Mouse (Mus musculus): ENCODE results near the gene Ankrd55. TPM values are rescaled to one million over a fixed set of nuclear protein-coding genes. Genes with fewer than 3 reads are reported as not detected.

Ankrd55 gene
- polyA plus RNA-seq, 1 experiment from 2014 or later = 11.0 TPM

DNA sequence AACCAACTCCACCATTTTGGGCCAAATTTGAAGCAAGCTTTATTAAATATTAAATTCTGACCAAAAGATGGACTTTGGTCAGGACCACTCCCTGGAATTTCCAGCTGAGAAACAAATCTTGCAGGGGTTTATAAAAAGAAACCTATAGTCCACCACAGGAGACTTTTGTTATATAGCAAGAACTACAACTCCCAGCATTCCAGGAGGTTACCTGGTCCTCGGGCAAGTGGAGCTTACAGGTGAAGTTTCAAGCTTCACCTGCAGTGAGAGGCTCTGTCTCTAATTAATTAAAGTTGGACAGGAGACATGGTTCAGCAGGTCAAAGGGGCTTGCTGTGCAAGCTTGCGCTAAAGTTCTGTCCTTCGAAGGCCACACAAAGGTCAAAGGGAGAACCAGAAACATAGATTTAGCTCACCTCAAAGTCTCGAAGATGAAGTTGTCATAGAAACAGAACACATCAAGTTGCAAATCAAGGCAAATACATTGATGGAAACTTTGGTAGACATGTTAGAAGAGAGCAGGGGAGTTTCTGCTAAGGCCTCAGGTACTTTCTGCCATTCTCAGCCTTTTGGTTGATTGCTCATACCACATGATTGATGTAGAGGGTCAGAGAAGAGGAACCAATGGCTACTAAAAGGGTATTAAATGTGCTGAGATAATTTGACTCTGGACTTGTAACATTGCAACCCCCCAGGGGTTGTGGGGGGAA, 78.2 kb downstream of the Ankrd55 start:
- Histone ChIP-seq H3K27ac (ENCODE audit: low read length) (no peak overlapping the region), H3K4me3 (ENCODE audit: low read depth, low read length) (no peak overlapping the region), H3K36me3 (ENCODE audit: control insufficient read depth, insufficient read depth, low read length) (0 out of 2 replicates have a peak, but pooled peaks cover 3% of the 10 kb centered on the region), H3K27me3 (ENCODE audit: control insufficient read depth, insufficient read depth, low read depth, low read length) (no peaks in the 10 kb centered on the region), H3K4me1 (ENCODE audit: control insufficient read depth, insufficient read depth, low read length) (no peaks in the 10 kb centered on the region), H3K9ac (ENCODE audit: low read depth, low read length) (no peak overlapping the region), H3K9me3 (replicated peaks; ENCODE audit: control insufficient read depth, low read length, poor library complexity, severe bottlenecking) (no peaks in the 10 kb centered on the region), H3K4me2 (ENCODE audit: low read length) (no peak overlapping the region)
- WGBS = 87% methylated on average over 4 of the region's 4 CpGs
- no peak for ATAC-seq

DNA sequence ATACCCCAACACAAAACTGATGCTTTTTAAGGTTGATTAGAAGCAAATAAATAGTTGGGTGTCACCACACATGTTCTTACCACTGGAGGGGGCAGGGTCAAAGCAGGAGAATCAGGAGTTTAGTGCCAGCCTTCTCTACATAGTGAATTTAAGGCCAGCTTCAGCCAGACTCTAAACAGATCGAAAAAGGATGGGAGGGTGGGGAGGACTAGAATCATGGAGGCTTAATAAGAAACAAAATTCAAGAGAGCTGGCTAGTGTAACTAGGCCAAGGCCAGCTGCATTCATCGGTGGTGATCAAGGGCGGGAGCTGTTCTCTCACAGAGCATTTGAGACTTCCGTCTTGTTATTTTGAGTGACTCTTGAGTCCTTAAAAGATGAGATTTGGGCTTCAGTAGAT, 83.5 kb downstream of the Ankrd55 start:
- Histone ChIP-seq H3K9me3 (replicated peaks; ENCODE audit: control insufficient read depth, low read length, poor library complexity, severe bottlenecking) (no peaks in the 10 kb centered on the region), H3K4me1 (ENCODE audit: control insufficient read depth, insufficient read depth, low read length) (0 out of 2 replicates have a peak, but pooled peaks cover 2% of the 10 kb centered on the region), H3K27ac (ENCODE audit: low read length) (no peak overlapping the region), H3K27me3 (ENCODE audit: control insufficient read depth, insufficient read depth, low read depth, low read length) (no peaks in the 10 kb centered on the region), H3K9ac (ENCODE audit: low read depth, low read length) (no peak overlapping the region), H3K36me3 (ENCODE audit: control insufficient read depth, insufficient read depth, low read length) (0 out of 2 replicates have a peak, but pooled peaks cover 3% of the 10 kb centered on the region), H3K4me2 (ENCODE audit: low read length) (no peak overlapping the region), H3K4me3 (ENCODE audit: low read depth, low read length) (no peak overlapping the region)
- no peak for ATAC-seq
- WGBS = 97% methylated on average over 4 of the region's 4 CpGs

DNA sequence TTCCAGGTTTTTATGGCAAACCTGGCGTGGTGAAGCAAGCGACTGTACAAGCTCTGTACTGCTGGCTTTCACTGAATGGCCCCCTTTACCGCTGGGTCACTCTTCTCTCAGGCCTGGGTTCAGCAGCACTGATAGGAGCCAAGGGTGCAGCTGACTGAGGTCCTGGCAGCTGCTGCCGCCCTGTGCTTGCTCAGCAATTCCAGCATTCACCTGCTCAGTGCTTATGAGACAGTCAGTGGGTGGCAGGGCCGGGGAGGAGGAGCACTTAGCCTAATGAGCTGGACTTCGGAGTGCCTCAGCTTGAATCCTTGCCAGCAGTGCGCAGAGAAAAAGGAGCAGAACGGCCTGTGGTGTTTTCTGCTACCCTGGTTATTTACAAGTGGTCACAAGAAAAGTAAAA, 87.5 kb downstream of the Ankrd55 start:
- no peaks in the 10 kb centered on the region for H3K36me3 ChIP-seq (ENCODE audit: control insufficient read depth, insufficient read depth, low read length)
- H3K4me3 ChIP-seq (ENCODE audit: low read depth, low read length) = no peak overlapping the region
- no peak for ATAC-seq
- no peaks in the 10 kb centered on the region for H3K9me3 ChIP-seq (replicated peaks; ENCODE audit: control insufficient read depth, low read length, poor library complexity, severe bottlenecking)
- 0 out of 2 replicates have a peak, but pooled peaks cover 2% of the 10 kb centered on the region for H3K4me1 ChIP-seq (ENCODE audit: control insufficient read depth, insufficient read depth, low read length)
- no peaks in the 10 kb centered on the region for H3K27me3 ChIP-seq (ENCODE audit: control insufficient read depth, insufficient read depth, low read depth, low read length)
- 34% methylated on average over 8 of the region's 8 CpGs for WGBS
- H3K27ac ChIP-seq (ENCODE audit: low read length) = no peak overlapping the region
- H3K9ac ChIP-seq (ENCODE audit: low read depth, low read length) = no peak overlapping the region
- H3K4me2 ChIP-seq (ENCODE audit: low read length) = no peak overlapping the region

DNA sequence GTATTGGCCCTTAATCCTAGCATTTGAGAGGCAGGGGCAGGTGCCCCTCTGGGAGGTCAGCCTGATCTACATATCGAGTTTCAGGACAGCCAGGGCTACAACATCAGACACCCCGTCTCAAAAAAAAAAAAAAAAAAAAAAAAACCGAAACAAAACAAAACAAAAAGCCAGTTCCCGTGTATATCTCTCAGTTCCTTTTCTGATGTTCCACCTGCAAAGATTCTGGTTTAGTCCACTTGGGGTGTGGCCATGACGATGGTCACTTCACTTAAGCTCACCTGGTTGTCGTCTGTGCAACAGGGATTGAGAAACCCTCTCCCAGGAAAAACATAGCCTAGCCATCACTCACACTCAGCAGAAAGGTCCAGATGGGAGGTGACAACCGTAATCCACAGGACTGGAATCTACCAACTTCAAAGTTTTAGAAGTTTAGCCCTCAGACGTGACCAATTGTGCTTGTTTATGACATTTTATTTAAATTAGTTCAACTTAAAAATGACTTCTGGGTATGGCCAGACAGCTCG, 90.6 kb downstream of the Ankrd55 start:
- no peak overlapping the region for H3K27ac ChIP-seq (ENCODE audit: low read length)
- H3K4me1 ChIP-seq (ENCODE audit: control insufficient read depth, insufficient read depth, low read length) = 0 out of 2 replicates have a peak, but pooled peaks cover 2% of the 10 kb centered on the region
- whole genome bisulfite sequencing = 82% methylated on average over 9 of the region's 9 CpGs
- no peak overlapping the region for H3K4me2 ChIP-seq (ENCODE audit: low read length)
- no peak overlapping the region for H3K4me3 ChIP-seq (ENCODE audit: low read depth, low read length)
- no peak overlapping the region for H3K9ac ChIP-seq (ENCODE audit: low read depth, low read length)
- no peaks in the 10 kb centered on the region for H3K27me3 ChIP-seq (ENCODE audit: control insufficient read depth, insufficient read depth, low read depth, low read length)
- no peak for ATAC-seq
- H3K36me3 ChIP-seq (ENCODE audit: control insufficient read depth, insufficient read depth, low read length) = no peaks in the 10 kb centered on the region
- no peaks in the 10 kb centered on the region for H3K9me3 ChIP-seq (replicated peaks; ENCODE audit: control insufficient read depth, low read length, poor library complexity, severe bottlenecking)

DNA sequence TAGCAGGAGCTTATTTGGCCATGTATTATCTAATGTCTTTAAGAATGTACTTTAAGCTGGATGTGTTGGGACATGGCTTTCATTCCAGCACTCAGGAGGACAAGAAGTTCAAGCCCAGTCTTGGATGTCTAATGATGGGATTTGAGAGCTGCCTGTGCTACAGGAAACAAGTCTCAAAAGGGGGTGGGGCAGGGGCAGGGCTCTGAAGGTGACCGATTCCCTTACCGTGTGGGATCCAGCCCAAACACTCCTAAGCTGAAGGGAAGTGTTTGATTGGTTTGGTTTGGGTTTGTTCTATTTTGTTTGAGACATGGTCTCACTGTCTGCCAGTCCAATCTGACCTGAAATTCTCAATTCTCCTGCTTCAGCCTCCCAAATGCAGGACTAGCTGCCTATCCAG, 93.2 kb downstream of the Ankrd55 start:
- ATAC-seq = no peak
- H3K4me2 ChIP-seq (ENCODE audit: low read length) = no peak overlapping the region
- no peak overlapping the region for H3K4me3 ChIP-seq (ENCODE audit: low read depth, low read length)
- no peak overlapping the region for H3K27ac ChIP-seq (ENCODE audit: low read length)
- no peaks in the 10 kb centered on the region for H3K4me1 ChIP-seq (ENCODE audit: control insufficient read depth, insufficient read depth, low read length)
- 93% methylated on average over 2 of the region's 2 CpGs for WGBS
- H3K9me3 ChIP-seq (replicated peaks; ENCODE audit: control insufficient read depth, low read length, poor library complexity, severe bottlenecking) = no peaks in the 10 kb centered on the region
- no peaks in the 10 kb centered on the region for H3K27me3 ChIP-seq (ENCODE audit: control insufficient read depth, insufficient read depth, low read depth, low read length)
- H3K36me3 ChIP-seq (ENCODE audit: control insufficient read depth, insufficient read depth, low read length) = no peaks in the 10 kb centered on the region
- no peak overlapping the region for H3K9ac ChIP-seq (ENCODE audit: low read depth, low read length)

DNA sequence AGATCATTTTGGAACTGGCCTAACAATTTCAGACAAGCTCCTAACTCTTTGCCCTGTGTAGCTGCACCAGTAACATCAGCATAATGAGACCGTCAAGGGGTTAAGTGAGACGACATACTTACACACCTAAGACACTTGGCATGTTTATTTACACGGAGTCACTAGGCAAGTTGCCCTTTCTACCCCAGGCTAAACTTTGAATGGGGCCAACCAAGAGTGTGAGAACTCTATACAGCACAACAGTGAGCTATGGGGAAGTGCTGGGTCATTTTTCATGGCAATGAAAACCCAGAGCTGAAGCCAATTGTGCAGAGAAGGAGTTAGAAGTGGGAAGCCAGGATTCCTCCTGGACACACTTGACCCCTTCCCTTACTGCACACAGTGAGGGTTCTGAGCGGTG, 94.2 kb downstream of the Ankrd55 start:
- Histone ChIP-seq H3K4me2 (ENCODE audit: low read length) (no peak overlapping the region), H3K27ac (ENCODE audit: low read length) (no peak overlapping the region), H3K9ac (ENCODE audit: low read depth, low read length) (no peak overlapping the region), H3K36me3 (ENCODE audit: control insufficient read depth, insufficient read depth, low read length) (no peaks in the 10 kb centered on the region), H3K4me1 (ENCODE audit: control insufficient read depth, insufficient read depth, low read length) (no peaks in the 10 kb centered on the region), H3K4me3 (ENCODE audit: low read depth, low read length) (no peak overlapping the region), H3K27me3 (ENCODE audit: control insufficient read depth, insufficient read depth, low read depth, low read length) (no peaks in the 10 kb centered on the region), H3K9me3 (replicated peaks; ENCODE audit: control insufficient read depth, low read length, poor library complexity, severe bottlenecking) (no peaks in the 10 kb centered on the region)
- WGBS = 75% methylated on average over 4 of the region's 4 CpGs
- no peak for ATAC-seq

DNA sequence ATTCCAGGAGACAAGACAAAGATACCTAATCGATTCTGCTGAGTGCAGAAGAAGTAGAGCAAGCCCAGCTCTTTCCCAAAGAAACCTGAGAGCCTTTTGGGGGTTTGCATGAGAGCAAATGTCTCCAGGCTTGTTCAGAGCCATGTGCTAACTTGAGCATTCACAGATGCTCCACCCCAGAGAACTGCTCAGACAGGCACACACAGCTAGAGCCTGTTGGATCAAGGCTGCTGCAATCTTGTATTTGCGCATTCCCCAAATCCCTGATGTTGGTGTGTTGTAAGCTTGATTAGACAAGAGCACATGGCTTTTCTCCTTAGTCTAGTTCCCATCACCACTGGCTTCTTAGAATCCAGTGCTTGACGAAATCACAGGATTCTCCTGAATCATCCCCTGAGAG, 94.7 kb downstream of the Ankrd55 start:
- no peak for ATAC-seq
- Histone ChIP-seq H3K9ac (ENCODE audit: low read depth, low read length) (no peak overlapping the region), H3K27ac (ENCODE audit: low read length) (no peak overlapping the region), H3K9me3 (replicated peaks; ENCODE audit: control insufficient read depth, low read length, poor library complexity, severe bottlenecking) (no peaks in the 10 kb centered on the region), H3K4me3 (ENCODE audit: low read depth, low read length) (no peak overlapping the region), H3K36me3 (ENCODE audit: control insufficient read depth, insufficient read depth, low read length) (no peaks in the 10 kb centered on the region), H3K4me1 (ENCODE audit: control insufficient read depth, insufficient read depth, low read length) (no peaks in the 10 kb centered on the region), H3K27me3 (ENCODE audit: control insufficient read depth, insufficient read depth, low read depth, low read length) (no peaks in the 10 kb centered on the region), H3K4me2 (ENCODE audit: low read length) (no peak overlapping the region)
- WGBS = 71% methylated on average over 3 of the region's 3 CpGs

DNA sequence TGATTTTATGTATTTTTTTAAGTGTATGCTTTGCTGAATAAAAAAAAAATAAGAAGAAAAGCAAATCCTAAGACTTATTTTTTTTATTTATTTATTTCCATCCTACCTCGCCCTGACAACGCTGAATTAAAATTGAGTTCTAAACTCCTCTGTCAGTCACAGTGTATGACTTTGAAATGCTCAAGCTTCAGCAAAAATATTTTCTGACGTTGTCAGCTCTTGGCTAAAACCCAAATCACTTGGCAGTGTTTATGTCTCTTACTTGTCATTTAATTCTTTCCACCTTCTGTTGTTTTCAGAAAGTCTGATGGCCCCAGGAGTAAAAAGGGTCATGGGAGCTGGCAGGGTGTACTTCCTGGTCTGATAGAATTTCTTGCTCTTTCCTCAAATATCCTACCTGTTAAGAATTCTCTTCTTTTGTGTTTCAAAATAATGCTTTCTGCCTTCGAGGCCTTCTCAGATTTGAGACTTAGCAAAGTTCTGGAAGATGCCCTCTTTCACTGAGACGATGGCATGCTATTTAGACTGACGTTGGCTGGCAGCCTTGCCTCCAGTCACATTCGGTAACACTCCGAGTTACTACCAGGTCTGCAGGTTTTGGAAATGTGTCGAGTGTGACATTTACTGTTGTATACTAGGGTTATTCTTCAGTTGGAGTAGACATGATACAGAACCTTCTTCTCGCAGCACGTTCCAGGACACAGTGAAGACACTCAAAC, 95.8 kb downstream of the Ankrd55 start:
- WGBS = 86% methylated on average over 11 of the region's 11 CpGs

DNA sequence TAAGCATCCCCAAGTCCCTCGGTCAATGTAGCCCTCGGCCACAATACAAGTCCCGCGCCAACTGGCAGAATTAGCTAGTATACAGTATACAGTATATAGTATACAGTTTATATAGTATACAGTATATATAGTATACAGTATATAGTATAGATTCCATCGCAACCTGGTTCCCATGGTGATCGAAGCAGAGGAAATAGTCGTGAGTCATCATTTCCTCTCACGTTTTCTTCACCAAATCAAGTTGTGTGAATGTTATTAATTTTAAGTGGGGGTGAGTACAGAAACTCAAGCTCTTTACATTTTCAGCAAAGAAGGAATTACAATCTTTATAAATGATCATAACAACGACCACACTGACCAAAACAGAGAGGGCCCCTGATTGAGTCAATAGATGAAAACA, 96.8 kb downstream of the Ankrd55 start:
- Histone ChIP-seq H3K27ac (ENCODE audit: low read length) (no peak overlapping the region), H3K4me3 (ENCODE audit: low read depth, low read length) (no peak overlapping the region), H3K27me3 (ENCODE audit: control insufficient read depth, insufficient read depth, low read depth, low read length) (no peaks in the 10 kb centered on the region), H3K9me3 (replicated peaks; ENCODE audit: control insufficient read depth, low read length, poor library complexity, severe bottlenecking) (no peaks in the 10 kb centered on the region), H3K4me1 (ENCODE audit: control insufficient read depth, insufficient read depth, low read length) (no peaks in the 10 kb centered on the region), H3K4me2 (ENCODE audit: low read length) (no peak overlapping the region), H3K9ac (ENCODE audit: low read depth, low read length) (no peak overlapping the region), H3K36me3 (ENCODE audit: control insufficient read depth, insufficient read depth, low read length) (no peaks in the 10 kb centered on the region)
- 95% methylated on average over 9 of the region's 9 CpGs for WGBS
- ATAC-seq = no peak

More for the DNA sequence above, 95.8 kb downstream of the Ankrd55 start:
- Histone ChIP-seq H3K9me3 (replicated peaks; ENCODE audit: control insufficient read depth, low read length, poor library complexity, severe bottlenecking) (no peaks in the 10 kb centered on the region), H3K4me3 (ENCODE audit: low read depth, low read length) (no peak overlapping the region), H3K4me1 (ENCODE audit: control insufficient read depth, insufficient read depth, low read length) (no peaks in the 10 kb centered on the region), H3K36me3 (ENCODE audit: control insufficient read depth, insufficient read depth, low read length) (no peaks in the 10 kb centered on the region), H3K9ac (ENCODE audit: low read depth, low read length) (no peak overlapping the region), H3K4me2 (ENCODE audit: low read length) (no peak overlapping the region), H3K27me3 (ENCODE audit: control insufficient read depth, insufficient read depth, low read depth, low read length) (no peaks in the 10 kb centered on the region), H3K27ac (ENCODE audit: low read length) (no peak overlapping the region)
- ATAC-seq = no peak
